Mouse (Mus musculus) yolk sac, embryonic 10.5 days (tissue): ENCODE measurements around the gene Git1.

Experiments used
- DNase-seq: peaks from one replicate; pipeline ENCODE4 v3.0.0-alpha.2; 2017; ENCODE audit warnings: low spot score

Gene Git1

DNA sequence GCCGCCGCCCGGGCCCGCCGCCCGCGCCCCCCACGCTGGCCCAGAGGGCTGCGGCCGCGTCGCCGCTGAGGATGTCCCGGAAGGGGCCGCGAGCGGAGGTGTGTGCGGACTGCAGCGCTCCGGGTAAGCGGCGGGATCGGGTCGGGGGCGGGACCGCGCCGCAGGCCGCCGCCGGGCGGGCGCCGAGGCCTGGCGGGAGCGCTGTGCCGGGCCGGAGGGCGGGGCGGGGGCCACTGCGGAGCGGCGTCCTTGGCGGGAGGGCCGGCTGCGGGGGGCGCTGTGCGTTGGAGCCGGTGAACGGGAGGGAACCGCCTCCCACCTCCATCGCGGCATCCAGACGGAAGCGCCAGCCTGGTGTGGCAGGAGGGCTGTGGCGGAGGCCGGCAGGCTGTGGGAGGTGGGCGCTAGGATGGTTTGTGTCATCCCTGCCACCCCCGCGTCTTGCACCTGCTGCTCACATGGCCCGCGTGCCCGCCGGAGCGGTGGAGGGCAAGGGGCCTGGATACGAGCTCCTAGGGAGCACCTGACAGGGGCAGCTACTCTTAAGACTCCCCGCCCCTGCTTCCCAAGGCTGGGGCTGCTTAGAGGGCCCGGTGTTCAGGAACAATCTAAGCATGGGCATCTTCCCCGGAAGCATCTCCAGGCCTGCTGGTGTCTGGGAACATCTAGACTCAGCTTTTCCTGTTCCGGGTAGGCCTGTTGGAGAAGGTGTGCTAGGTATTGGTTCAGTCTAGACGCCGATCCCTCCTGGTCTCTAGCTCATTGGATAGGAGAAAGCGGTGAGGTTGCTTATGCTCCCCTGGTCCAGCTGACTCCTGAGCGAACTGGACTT is at the start of gene Git1:
TSS of gene Git1 (plus strand) at position 51 of the 832 bp plus-strand sequence.
- DNase-seq: peak; percentile 58

DNA sequence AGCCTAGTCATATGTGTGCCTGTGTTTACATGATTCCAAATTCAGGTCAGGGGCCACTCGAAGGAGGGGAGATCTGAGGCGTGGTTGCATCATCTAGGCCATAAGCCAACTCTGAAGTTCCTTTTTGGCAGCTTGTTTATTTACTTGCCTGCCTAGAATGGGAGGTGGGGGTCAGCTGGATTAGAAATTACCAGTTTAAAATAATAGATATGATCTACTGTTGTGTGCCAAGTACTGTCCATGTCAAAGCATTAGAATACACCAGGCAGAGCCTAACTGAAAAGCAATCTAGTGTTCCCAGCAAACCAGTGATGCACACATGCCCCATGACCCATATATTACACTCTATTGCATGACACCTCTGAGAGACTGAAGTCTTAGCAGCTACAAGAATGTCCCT is 48.4 kb upstream of the Git1 start:
- no peak for DNase-seq

DNA sequence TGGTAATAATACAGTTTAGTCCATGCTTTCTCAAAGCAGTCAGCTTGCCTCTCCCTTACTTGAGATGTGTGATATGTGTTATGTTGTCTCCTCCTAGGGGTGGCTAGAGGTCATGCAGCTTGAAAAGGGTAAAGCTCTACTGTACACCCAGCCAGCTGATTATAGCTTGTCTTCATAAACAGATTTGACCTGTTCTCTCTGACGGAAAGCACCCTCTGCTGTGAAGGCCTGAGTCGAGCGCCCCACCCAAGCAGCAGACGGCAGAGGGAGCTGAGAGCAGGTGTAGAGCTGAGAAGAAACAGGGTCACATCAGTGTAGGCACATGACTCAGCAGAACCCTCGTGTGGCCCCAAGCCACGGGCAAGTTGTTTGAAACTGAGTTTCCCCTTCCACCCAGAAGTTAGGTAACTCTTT is 46.7 kb upstream of the Git1 start:
- peak; percentile 40 for DNase-seq

DNA sequence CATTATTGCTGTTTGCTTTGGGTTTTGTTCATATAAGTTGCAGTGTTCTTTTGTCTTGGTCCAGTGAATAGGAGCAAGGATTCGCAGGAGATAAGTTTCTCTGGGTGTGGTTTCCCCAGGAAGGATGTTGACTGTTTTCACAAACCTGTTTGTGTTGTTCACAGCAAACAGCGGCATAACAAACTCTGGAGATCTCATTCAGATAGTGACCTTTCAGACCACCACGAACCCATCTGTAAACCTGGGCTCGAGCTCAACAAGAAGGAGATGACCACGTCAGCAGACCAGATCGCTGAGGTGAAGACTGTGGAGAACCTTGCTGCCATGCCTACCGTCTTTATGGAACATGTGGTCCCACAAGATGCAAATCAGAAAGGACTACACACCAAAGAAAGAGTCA is 44.1 kb upstream of the Git1 start:
- DNase-seq: no peak

DNA sequence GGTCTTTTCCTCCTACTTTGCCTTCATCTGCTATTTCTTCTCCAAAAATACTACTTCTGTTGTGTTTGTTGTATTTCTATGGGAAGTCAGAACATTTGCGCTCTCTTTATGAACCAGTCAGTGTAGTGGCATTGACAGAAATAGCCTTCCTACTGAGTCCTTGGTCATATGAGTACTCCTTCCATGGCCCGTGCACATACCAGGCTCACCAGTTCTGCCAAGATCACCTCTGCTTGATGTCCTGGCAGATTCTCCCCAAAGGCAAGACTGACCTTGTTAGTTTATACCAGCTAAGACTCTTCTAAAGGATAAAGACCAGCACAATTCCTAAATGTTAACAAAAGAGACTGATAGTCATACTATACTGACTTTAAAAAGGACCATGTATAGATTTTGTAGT is 41.7 kb upstream of the Git1 start:
- no peak for DNase-seq

DNA sequence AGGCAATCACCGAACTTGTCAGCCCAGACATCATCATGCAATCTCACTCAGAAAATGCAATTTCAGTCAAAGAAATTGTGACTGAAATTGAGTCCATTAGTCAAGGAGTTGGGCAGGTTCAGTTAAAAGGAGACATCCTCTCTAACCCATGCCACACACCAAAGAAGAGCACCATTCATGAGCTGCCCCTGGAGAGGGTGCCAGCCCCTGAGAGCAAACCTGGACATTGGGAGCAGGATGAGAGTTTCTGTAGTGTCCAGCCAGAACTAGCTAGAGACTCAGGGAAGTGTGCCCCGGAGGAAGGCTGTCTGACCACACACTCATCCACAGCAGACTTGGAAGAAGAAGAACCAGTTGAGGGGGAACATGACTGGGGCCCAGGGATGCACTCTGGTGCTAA is 40.0 kb upstream of the Git1 start:
- no peak for DNase-seq

DNA sequence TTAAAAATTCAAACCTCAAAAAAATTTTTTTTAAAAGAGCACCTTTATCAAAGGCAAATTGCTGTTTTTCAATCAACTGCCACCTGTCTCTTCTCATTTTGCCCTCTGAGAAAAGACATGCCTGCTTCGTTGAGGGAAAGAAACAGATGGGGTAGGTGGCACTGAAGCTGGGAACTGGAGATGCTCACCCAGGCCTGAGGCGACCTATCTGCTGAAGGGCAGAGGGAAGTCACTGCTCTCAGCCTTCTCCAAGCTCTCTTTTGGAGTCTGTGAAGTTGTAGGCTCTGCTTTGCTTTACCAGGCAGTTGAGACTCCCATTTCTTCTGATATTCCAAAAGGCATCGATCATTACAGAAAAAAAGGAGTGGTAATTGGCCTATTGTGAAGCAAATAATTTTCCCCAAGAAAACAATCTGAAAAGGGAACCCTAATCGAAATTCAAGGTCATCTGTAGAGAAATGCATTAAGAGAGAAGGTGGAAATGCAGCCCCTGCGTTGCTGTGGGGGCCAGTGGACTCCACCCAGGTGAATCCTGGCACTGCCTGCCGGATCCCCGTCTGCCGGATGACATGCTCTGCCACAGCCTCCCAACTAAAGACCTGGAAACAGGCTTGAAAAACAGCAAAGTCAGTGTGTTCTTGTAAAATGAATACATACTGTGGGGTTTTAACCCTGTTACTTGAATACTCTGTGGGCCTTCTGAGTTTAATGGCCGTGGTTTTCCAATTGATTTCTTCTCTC is 37.4 kb upstream of the Git1 start:
- DNase-seq: no peak

DNA sequence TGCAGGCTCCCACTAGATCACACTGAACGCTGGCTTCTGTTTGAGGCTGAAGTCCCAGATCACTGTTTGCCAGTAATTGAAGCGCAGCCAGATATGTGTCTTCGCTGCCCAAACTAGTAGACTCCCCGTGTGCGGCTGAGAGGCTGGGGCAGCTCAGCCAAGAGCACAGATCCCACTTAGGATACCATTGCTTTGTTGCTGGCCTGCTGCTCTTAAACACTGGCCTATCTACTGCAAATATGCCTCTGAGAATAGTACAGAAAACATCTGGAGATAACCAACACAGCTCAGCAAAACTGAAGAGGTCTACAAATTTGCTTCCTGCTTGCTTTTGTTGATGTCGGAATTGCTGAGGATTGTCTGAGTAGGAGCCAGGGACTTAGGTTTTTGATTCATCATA is 36.5 kb upstream of the Git1 start:
- DNase-seq: no peak

DNA sequence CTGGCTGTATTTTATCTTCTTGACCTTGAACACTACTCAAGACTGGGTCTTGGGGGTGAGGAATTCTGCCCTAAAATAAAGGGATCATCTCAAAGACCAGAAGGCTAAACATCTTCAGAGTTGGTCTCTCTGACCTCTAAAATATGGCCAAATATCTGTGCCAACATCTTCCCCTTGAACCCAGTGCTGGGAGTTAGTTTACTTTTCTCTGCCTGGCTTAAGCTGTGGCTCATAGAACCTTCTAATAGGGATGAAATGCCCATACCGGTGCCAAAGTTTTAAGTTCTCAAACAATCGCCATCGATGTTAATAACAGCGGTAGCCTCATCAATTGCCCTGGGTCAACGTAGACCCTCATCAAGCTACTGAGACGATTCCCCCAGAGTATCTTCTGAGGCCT is 31.5 kb upstream of the Git1 start:
- DNase-seq: no peak

DNA sequence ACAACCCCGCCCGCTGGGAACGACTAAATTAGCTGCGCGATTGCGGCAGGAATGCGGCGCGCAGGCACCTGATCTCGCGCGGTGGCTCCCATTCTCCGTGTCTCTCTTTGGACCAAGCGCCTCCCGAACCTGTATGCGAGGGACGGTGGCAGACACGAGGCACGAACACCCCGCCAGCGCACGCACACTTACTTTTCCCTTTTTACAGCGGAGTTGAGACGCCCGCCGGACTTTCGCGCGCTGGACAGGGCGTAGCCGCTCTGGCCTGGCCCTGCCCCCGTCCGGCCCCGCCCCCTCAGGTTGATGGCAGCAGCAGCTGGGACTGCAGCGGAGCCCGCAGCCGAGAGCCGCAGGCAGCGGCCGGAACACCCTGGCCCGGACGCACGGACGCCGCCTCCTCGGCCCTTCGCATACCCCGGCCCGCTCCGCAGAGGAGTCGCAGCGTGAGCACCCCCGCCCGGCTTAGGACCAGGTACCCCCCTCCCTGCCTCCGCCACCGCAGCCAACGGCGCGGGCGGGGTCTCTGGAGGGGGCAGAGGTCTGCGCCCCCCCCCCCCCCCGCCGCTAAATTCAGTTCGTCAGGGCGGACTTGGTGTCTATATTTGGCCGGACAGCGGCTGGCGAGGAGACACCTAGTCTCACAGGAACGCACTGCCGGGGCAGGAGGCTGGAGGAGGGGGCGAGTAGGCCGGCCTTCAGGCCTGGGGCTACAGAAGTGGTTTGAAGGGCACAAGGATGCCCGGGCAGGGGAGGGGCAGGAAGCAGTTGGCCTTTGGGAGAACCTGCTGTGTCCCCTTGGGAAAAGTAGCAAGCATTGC is 30.9 kb upstream of the Git1 start, which contains the start of gene Coro6:
TSS of gene Coro6 (plus strand) at position 129 of the 818 bp plus-strand sequence.
- peak; percentile 80 for DNase-seq

DNA sequence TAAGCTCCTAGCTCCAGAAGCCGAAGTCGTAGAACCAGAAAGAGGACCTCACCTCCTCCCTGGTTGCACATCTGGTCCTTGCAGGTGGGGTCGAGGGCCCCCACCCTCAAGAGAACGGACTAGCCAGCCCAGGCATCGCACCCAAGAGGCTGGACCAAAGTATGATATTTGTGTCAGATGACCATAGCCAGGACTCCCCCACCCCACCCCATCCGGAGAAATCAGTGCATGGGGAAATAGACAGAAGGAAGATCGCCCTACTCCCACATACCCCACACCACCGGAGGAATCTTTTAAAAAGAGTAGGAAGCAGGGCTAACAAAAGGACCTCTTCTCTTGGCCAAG is 30.3 kb upstream of the Git1 start:
- DNase-seq: no peak

DNA sequence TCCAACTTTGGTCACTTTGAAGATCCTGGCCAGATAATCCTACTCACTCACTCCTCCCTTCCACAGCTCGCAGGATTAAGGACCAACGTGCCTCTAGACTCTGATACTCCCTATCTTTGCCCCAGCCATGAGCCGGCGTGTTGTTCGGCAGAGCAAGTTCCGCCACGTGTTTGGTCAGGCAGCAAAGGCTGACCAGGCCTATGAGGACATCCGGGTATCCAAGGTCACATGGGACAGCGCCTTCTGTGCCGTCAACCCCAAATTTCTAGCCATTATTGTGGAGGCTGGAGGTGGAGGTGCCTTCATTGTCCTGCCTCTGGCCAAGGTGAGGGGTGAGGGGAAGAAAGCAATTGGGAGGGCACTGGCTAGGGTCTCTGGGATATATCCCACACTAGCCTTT is 29.6 kb upstream of the Git1 start:
- DNase-seq: no peak

DNA sequence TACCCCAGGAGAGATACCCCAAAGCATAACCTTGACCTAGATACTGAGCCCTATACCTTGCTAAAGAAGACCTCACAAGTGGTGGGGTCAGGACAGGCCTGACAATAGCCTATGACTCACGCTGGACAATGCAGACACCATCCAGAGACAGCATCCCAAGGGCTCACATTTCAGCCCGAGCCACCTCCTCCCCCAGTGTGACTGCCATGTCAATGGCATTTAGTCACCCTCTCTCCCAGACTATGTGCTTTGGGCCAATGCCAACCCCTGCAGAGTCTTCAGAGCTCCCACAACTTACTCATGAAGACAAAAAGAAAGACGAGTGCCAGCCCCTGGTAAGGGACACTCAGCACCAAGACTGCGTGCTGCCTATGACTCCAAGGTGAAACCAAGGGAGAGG is 28.7 kb upstream of the Git1 start:
- no peak for DNase-seq

DNA sequence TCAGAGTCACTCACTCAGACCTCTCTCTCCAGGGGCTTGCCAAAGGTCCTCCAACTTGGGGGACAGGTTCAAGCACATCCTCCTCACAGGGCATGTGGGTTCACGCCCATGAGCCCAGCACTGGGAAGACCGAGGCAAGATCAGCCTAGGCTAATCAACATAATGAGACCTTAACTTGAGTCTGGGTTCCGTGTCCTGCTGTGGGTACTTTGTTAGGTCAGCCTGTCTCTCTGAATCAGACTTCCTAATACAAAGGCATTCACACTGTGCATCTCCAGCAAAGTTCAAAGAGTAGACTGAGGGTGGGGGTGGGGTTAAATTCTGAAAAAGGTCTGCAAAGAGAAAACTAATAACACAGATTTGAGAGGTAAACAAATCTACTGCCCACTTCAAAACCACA is 28.3 kb upstream of the Git1 start:
- DNase-seq: no peak

DNA sequence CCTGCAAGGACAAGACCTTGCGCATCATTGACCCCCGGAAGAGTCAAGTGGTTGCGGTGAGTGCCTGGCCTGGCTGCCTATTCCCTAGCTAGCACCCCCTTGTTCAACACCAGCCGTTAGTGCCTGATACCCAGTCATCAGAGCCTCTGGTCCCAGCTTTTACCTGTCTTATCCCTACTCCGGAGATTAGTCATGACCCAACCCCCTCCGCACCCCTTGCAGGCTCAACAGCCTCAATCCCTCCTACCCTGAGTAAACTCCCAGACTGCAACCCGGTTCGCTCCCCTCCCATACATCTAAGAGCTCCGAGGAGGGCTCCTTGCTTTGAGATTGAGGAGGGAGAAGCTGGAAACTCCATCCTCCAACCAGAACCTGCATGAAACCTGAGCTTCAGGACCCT is 26.8 kb upstream of the Git1 start:
- no peak for DNase-seq

DNA sequence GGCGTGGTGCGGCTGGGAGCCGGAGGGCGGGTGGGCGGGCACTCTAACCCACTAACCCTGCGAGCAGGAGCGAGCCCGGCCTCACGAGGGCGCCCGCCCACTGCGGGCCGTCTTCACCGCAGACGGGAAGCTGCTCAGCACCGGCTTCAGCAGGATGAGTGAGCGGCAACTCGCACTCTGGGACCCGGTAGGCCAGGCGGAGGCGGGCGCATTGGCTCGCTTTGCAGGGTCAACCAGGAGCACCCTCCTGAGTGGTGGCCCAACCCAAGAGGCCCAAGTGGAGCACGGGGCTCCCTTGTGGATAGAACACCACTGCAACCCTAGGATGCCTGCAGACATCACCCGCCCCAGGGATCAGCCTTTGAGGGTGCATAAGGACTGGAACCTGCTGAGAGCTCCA is 26.2 kb upstream of the Git1 start:
- DNase-seq: peak; percentile 33

DNA sequence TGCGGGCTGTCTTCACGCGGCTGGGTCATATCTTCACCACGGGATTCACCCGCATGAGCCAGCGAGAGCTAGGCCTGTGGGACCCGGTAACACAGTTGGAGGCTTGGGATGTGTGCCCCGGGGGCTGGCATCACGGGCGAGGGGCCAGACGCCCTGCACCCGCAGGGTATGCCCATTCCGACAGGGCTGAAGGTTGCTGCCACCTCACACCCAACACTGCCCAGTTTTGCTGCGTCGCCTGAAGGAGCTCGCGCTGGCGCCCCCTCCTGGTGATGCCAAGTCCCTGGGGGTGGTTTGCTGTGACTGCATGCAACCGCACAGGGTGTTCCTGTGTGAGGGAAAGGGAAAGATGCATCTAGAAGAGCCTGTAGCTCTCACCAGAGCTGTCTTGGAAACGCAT is 25.6 kb upstream of the Git1 start:
- DNase-seq: no peak

DNA sequence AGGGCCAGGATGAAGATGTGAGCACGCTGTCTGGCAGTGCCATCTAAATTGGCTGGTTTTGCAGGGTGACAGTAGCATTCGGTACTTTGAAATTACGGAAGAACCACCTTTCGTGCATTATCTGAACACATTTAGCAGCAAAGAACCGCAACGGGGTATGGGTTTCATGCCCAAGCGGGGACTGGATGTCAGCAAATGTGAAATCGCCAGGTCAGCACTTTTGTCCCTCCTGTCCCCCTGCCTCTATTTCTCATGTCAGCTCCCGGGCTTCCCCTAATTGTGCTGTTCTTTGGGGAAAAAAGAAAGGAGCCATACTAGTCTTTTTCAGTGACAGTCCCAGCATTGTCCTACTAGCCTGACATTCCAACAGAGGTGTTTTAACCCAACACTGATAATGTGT is 25.0 kb upstream of the Git1 start:
- no peak for DNase-seq

DNA sequence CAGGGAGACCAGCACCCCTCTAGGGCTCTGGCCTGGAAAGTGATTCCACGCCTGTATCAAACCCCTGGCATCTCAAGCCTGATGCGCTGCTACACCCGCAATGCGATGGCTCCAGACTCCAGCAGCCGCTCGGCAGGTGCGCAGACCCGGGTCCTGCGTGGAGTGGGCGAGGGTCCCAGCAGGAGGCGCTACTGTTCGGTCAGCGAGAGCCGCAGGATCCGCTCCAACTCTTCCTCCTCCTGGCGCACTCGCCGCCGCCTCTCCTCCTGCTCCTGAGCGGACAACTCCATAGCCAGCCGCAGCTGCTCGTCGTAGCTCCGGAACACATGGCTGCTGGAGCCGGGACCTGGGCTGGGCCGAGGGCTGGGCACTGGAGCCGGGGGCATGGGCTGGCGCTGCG is 22.0 kb upstream of the Git1 start:
- DNase-seq: no peak

DNA sequence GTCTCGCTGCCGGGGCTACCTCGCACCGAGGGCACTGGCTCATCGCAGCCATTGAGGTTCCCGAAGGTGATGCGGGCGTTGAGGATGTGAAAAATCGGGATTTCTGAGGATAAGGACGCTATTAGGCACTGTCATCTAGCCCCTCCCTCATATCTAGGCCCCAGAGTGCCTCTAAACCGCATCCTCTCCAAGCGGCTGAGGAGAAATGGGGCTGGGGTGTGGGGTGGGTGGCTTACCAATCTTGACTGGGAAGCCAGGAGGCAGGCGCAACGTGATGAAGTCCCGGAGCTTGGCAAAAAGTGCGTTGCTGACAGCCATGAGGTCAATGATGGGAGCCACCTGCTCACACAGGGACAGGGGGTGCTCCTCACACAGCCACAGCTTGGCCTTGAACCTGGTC is 20.6 kb upstream of the Git1 start:
- DNase-seq: no peak

DNA sequence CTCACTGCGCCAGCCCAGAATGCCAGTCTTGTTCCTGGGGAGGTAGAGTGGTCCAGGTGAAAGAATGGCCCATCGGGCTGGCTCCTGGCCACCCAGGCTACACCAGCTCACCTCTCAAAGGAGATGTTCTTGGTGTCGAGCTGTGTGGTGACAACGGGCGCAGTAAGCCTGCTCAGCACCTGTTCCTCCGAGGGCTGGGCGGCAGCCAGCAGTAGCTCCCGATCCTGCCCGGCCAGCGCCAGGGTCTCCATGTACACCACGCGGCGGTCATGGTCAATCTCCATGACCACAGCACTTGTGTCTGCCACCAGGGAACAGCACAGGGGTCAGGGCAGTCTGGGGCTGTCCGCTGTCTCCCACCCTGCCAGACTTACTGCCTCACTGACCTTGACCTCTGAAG is 17.1 kb upstream of the Git1 start:
- no peak for DNase-seq

DNA sequence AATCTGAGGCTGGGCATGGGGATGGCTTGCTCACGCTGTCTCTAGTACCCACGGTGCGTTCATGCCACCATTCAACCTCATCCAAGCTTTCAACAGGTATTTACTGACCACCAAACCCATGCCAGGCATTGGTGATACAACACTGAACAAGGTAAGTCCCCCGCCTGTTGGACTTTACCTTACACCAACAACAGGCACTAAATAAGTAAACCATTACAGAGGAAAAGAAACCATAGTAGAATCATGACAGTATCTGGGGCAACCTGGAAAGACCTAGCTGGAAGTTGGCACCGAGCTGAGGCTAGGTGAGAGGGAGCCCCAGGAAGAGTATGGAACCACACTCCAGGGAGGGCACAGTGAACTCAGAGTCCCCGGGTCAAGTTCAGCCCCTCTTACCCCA is 16.5 kb upstream of the Git1 start:
- DNase-seq: no peak

DNA sequence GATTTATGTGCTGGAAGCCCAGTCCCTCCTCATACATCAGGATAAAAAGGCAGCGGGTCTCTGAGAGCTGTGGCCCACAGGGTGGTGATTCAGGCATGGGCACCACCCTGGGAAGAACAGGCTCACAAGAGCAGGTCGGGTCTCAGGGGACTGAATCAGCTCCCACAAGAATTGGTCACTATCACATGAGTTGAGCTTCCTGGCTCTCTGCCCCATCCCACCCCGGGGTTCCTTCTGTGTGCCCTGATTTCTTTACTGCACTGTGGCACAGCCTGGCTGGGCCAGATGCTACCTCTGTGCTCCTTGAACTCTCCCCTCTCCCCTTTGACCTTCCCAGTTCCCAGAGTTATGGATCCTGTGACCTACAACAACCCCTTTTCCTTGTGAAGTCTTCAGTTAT is 10.3 kb upstream of the Git1 start:
- no peak for DNase-seq
